Mouse (Mus musculus): ENCODE results near the gene Tbc1d24.

Tbc1d24 gene

DNA sequence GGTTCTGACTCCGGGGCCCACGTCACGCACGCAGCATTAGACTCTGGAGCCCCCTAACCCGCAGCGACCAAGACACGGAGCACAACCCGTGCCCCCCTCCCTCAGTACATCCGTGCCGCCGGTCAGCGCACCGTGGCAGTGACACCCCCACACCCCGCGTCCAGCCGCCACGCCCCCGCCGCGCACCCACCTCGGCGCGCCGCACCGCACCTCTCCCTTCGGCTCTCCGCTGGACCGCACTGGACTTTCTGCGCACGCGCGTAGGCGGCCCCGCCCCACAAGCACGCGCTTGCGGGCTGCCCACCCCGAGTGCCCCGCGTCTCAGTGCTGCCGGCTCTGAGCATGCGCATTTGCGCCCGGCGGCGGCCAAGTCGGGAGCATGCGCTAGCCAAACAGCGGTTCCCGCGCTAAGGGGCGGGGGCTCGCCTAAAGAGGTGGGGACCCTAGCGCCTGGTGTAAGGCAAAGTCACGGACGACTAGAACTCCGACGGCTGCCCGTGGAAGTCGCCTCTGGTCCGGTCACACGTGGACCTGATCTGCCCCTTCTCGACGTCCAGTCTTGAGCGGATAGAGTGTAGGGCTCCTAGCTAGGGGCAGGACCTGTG, at the start of gene Tbc1d24:
Gene Tbc1d24, minus strand, starts transcription at position 279 of the 605 bp plus-strand sequence.
- peak; percentile 95 for DNase-seq (ENCODE audit: inconsistent ontology term)

DNA sequence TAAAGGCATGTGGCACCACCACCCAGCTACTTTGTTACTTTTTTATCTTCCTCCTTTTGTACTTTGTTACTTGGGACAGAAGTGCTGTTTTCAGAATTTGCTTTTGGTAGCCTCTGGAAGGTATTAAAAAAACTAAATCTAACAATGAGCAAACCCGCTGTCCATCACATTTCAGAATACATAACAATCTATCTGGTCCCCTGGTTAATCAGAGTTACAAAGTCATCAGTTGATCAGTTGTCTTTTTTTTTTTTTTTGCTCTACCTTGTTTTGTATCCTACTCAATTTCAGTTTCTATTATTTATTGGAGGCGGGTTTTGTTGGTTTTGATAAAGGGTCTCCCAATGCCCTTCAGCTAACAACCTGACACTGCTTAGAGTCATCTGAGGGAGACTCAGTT, 47.0 kb upstream of the Tbc1d24 start:
- no peak for DNase-seq (ENCODE audit: inconsistent ontology term)

DNA sequence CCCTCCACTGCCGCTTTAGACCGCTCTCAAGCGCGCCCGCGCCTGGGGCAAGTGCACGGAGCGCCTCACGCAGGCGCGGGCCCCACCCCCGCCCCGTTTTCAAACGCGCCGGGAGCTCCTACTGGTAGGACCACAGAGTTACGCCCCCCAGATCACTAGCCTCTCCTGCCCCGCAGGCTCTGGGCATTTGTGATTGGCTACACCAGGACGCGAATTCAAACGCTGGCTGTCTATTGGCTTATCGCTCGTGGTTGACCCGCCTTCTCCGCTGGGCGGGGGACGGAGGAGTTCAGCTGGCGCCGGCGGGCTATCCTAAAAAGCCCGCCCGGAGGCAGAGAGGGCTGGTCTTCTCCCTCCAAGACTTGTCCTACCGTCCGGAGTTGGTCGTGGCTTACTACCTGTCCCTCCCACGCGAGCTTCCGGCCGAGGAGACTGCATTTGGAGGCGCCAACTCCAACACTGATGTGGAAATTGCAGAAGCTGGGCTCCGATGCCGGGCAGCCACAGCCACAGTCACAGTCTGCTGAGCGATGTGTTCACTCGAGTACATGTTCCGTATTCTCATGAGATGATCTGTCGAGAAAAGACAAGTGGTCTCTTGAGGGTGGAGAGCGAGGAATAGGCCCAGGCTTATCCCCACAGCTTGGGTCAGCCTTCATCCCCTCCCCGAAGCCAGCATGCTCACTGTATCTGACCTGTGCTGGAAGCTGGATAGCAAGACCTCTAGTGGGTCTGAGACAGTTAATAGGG, 46.1 kb upstream of the Tbc1d24 start, which contains the start of gene Ccnf:
Gene Ccnf, minus strand, starts transcription at position 165 of the 750 bp plus-strand sequence.
- peak; percentile 99 for DNase-seq (ENCODE audit: inconsistent ontology term)

DNA sequence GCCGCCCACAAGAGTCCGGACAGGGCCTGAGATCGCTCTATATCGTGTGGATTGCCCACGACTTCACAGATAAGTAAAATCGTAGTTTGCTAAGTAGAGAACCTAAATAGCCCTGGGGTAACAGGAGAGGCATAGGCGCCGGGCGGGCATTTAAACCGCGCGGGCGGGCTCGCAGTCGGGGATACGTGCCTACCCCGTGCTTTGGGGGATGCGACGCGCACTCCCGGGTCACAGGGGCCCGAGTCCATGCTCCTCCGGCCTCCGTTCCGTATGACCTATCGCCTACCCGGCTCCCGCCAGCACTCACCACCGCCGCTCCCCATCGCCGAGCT, 45.6 kb upstream of the Tbc1d24 start:
- DNase-seq (ENCODE audit: inconsistent ontology term): no peak

DNA sequence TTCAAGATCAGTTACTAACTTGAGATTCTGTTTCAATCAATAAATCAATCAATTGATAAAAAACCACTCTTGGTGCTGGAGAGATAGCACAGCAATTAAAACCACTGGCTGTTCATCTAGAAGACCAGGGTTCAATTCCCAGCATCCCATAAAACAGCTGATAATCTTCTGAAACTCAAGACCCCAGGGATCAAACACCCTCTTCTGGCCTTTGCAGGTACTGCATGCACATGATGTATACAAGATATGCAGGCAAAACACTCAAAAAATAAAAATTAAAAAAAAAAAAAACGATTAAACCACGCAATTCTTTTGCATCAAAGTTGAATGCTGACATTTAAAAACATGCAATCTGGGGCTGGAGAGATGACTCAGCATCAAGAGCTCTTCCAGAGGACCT, 43.3 kb upstream of the Tbc1d24 start:
- no peak for DNase-seq (ENCODE audit: inconsistent ontology term)

DNA sequence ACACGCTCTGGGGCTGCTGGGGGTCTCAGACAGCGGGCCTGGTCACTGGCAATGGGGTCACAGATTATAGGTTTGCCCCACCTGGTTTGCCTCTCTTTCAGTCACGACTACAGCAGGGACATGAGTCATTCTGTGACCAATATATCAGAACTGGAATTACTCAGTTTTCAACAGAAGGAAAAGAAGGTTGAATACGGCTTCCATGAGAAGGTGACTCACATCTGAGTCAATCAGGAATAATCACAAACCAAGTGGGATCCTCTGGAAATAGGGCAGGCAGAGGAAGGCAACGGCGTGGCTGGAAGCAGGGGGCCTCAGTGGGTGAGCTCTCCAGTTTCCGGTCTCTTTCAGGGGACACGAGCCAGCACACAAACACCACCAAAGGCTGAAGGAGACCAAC, 38.7 kb upstream of the Tbc1d24 start:
- DNase-seq (ENCODE audit: inconsistent ontology term): peak; percentile 15

DNA sequence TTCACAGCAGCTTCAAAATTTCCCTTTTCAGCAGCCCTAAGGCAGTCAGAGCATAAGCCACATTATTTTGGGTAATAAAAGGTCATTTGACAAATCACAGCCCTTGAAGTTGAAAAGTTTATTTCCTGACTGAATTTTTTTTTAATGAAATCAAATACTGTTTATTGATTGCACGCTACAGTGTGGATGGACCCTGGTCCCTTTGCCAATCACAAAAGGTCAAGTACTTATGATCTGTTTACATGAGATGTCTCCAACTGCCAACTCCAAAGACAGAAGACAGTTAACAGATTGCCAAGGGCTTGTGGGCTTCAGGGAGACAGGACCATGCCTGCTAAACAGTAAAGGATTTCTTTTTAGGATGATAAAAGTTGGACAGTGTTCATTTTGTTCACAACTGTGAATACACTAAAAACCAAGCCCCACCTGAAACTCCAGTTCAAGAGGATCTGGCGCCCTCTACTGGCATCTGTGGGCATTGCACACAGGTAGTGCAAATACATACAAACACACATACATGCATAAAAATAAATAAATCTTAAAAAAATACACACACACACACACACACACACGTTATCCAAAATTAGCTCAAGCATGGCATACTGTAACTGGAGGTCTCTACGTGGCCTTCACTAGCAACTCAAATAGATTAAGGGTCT, 38.1 kb upstream of the Tbc1d24 start:
- no peak for DNase-seq (ENCODE audit: inconsistent ontology term)

DNA sequence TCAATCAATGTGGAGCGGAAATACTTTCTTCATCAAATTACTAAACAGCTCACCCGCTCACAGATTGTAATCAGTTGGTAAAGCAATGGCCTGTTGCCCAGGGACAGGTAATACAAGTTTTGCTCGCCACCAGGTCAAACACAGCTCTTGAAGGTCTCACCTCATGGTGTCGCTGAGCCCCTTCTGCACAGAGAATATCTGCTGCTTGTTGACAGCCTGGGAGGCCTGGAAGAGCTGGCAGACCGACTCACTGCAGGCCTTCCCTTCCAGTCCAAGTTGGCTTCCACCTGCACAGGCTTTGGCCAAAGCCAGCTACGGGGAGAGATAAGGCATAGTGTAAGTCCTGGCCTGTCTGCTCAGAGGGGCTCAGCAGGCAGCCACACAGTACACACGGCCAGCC, 31.6 kb upstream of the Tbc1d24 start:
- no peak for DNase-seq (ENCODE audit: inconsistent ontology term)

DNA sequence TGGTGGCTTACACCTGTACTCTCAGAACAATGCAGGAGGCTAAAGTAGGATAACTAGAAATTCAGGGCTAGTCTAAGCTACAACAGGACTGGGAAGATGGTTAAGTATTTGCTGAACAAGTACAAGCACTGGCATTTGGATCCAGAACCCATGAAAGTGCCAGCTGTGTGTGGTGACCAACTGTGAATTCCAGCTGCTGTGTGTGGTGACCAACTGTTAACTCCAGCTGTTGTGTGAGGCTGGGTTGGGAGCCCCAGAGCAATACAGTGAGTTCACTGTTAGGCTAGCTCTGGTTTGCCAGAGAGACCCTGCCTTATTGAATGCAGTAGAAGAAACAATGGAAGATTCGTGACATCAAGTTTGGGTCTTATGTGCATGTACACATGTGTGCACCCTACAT, 31.1 kb upstream of the Tbc1d24 start:
- no peak for DNase-seq (ENCODE audit: inconsistent ontology term)

DNA sequence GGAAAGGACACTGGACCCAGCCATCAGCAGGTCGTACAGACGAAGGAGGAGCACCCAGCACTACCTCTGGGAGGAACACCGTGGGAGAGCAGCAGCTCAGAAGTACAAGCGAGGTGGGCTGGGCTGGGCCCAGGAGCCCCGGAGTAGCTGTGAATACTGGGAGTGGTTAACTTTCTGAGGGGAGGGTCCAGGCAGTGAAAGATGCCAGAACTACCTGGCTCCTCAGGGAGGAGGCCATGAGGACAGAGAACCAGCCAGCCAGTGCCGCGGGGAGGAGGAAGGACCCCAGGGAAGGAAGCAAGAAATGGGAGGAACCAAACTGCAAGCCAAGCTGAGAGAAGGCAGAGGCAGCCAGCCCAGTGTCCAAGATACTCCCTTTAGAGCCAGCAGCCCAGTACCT, 22.6 kb upstream of the Tbc1d24 start:
- DNase-seq (ENCODE audit: inconsistent ontology term): no peak

DNA sequence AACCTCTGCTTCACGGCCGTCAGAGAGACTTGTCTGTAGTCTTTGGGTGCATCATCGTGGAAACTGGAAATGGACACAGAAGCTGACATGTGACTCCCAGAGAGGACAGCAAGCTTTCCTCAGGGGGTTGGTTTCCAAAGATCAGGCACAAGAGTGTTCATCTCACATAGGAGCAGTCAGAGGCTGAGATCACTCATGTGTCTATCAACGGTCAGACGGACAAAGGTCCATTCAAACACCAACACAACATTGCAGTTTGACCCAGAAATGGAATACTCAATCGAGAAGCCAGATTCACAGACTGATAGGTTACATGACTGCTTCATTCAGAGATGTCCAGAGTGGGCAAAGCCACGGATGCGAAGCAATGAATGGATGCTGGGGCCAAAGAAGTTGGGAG, 21.4 kb upstream of the Tbc1d24 start:
- no peak for DNase-seq (ENCODE audit: inconsistent ontology term)

DNA sequence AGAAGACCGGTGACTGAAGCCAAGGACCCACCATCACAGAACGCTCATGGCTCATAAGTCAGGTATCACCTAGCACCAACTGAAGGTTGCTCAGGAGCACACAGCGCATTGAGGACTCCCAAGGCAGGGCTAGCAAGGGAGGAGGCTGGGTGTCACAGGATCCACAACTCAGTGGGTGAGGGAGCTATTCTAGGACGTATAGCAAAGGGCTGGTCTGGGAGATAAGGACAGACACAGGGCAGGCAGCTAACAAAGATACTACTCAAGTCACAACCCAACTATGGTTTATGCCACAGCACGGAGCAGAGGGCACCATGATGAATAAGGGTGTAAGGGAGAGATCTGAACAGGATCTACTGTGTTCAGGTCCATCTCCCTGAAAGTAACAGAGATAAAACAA, 20.5 kb upstream of the Tbc1d24 start:
- DNase-seq (ENCODE audit: inconsistent ontology term): no peak

DNA sequence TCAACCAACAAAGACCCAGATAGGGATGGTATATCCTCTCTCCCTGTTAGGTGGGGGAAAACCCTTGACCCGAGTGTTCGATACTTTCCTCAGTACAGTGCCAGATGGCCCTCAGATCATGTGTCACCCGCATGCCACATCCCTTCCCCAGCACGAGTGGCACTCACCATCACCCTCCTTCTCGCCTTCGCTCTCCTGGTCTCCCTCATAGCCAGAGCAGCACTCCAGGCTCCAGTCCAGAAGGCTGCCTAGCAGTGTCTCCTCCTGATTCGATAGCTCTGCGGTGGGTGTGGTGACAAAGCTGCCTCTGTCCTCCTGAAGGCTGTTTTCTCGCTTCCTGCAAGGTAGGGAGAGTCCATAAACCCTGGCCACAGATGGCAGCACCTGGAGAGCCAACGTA, 19.4 kb upstream of the Tbc1d24 start:
- no peak for DNase-seq (ENCODE audit: inconsistent ontology term)

DNA sequence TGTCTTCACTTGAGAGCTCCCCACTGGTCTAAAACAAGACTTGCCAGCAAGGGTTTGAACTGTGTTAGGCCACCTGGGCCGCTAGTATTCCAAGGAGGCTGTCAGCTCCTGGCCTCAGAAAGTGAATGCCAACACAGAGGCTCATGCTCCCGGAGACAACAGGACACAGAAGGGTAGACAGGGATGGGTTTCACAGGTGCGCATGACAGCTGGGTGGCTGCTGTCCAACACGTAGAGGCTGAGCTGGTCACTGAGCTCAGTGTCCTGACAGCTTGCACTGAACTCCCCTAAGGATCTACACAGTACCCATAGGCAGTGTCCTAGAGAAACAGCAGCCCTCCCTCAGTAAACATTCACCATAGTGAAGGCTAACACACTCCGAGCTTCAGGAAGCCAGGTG, 18.2 kb upstream of the Tbc1d24 start:
- no peak for DNase-seq (ENCODE audit: inconsistent ontology term)

DNA sequence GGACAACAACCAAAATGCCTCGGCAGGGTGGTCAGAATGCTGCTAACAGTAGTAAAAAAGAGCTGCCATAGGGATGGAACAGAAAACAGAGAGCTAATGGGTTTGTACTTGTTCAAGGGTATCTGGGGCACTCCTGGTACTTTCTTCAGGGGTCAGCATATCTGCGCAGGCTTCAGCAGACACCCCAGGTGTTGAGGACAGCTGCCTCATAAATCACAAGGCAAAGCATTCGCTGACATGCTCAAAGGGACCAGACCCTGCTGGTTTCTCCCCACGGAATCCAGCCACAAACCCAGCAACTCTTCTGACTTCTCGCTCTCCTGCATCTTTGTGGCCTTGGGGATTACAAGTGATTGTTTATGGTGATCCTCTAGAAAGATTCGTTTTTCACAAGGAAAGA, 17.3 kb upstream of the Tbc1d24 start:
- DNase-seq (ENCODE audit: inconsistent ontology term): no peak

DNA sequence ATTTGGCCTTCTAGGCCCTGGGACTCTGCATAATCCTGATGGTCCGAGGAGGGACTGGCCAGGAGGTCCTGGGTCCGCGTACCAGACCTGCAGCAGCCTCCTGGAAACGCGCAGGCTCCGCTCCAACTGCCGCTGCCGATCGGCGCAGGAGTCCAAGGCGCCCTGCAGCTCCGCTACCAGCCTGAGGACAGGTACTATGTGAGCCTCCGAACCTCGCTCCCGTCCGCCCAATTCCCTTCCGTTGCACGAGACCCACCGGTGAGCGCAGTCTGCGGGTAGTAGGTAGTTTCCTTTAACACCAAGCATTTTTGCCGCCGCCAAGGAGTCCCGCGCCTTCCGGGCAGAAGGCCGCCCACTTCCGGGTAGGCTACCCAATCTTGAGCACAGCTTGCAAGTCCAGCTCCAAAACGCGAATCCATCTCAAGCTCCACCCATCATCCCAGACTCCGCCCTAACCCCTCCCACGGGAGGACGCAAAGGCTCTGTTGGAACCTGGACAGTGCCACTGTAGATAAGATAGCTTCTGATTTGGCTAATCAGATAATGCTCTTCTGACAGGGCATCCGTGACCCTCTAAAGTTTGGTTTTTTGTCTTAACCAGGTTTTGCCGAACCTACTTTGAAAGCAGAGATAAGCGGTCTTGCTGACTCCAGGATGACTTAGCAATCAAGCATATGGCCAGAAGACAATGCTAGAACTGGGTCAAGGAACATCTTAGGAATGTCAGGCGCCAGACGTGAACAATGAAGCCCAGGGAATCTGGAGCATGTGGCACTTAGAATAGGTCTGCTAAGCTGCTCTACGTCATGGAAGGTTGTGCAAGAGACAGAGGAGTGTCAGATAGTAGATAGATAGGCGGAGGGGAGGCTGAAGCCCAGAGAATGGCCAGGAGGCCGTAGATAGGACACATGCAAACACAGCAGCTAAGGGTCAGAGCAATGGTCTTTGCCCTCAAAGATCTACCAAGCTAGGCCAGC, 15.4 kb upstream of the Tbc1d24 start, which contains the start of gene Tedc2:
Gene Tedc2, minus strand, starts transcription at position 417 of the 977 bp plus-strand sequence.
- peak; percentile 98 for DNase-seq (ENCODE audit: inconsistent ontology term)

DNA sequence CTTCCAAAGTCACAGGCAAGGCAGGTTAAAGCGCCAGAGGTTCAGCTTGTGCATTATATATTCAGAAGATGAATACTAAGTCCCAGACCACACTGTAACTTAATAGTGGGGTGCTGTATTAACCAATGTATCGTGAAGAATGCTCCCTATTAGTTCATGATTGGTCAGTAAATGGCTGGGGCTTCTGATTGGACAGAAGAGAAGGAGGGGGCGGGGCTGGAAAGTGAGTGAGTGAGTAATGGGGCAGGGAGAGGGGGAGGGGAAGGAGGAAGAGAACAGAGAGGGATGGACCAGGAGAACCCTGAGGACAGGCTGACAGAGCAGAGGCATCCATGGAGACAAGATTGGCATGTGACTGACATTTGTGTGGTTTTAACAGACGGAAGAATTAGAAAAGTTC, 11.5 kb upstream of the Tbc1d24 start:
- DNase-seq (ENCODE audit: inconsistent ontology term): peak; percentile 54

DNA sequence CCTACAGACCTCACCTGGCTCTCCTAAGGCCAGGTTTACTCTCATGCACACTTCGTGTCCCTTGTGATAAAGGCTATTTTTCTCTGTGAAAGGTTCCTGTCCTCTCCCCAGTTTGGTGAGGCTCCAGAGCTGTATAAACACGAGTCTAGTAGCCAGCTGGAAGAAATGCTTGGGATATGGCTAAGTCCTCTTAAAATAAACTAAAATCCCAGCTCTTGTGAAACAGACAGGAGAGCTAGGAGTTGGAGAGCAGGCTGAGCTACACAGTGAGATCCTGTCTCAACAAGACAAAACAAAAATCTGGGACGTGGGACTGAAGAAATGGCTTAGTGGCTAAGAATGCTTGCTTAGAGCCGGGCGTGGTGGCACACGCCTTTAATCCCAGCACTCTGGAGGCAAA, 7.8 kb upstream of the Tbc1d24 start:
- no peak for DNase-seq (ENCODE audit: inconsistent ontology term)

DNA sequence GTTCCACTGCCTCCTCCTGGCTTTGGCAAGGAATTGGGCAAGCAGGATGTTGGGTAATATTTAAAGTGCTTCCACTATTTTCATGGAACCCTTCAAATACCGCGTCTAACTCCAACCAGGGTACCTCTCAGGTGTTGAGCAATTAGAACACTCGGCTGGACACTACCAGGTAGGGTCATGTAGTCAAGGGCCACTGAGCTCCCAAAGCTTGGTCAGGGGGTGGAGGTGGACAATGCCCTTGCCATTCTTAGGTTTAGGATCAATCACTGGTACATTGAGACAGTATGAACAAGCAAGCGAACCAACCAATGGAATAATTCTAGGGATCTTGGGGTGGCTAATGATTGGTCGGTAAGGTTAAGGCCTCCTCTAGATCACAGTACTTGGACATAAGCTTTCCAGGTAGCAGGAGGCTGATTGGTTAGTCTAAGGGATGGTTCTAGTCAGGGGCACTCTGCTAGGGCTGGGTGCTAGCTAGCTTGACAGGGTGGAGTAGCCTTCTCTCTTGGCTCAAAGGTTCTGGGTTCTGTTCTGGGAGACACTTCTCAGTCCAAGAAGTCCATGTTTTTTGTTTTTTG, 7.2 kb upstream of the Tbc1d24 start:
- no peak for DNase-seq (ENCODE audit: inconsistent ontology term)

DNA sequence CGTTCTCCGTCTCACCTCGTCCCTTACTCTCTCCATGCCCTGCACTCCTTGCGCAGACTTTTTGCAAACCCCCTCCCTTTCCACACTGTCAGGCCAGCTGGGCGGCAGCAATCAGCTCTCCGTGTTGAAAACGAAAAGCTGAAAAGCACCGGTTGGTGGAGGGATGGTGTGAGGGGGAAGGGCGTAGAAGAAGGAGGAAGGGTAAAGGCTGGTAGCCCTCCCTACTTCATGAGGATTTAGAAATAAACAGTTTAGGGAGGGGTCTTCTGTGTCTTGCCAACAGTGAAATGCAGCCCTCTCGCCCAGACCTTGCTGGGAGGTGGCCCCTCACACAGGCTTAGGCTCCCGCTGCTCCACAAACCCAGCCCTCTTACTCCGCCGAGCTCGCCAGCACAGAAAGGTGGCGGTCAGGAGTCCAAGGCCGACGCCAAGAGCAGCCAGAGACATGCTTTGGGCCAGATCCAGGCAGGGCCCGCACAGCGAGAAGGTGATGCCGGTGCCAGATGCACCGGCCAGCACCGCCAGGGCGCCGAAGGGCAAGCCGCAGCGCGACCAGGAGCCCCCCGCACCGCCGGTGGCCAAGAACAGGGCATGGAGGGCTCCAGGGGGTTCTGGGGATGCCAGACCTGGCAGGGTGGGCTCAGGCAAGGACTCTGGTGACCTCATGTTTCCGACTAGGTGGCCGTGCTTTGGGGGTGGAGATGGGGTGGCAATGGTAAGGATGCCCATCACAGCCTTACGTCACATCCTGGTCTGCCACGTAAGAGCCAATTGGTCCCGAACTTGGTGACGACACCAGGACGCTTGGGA, 6.5 kb upstream of the Tbc1d24 start:
- peak; percentile 73 for DNase-seq (ENCODE audit: inconsistent ontology term)

DNA sequence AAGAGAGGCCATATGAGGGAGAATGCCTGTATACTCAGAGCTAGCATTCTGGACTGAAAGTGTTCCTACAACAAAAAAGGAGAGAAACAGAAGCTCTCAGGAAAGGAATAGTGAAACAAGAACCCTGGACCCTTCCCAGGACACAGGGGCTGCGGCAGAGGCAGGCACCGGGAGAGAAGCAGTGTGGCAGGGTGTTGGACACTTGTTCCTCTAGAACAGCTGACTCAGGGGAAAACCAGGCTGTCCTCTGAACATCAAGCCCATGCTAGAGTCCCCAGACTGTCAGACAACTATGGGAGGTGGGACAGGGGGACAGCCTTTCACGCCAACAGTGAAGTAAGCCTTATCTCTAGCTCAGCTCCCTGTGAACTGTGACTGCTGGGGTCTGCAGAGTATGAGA, 5.2 kb upstream of the Tbc1d24 start:
- no peak for DNase-seq (ENCODE audit: inconsistent ontology term)

Data from Muller cell, postnatal 12 days (primary cell).